Mouse (Mus musculus): Measurements from ENCODE around the gene 1700001L19Rik. TPM values are rescaled to one million over a fixed set of nuclear protein-coding genes. Genes with fewer than 3 reads are reported as not detected.

The 1700001L19Rik gene
- polyA plus RNA-seq, 1 experiment from 2014 or later: 8.7 TPM

GRCm38 (mm10) chr13:68582517-68582780, 14.8 kb upstream of the 1700001L19Rik start:
- Histone ChIP-seq H3K36me3 (peaks cover 35% of the 10 kb centered on the region), H3K27me3 (no peaks in the 10 kb centered on the region), H3K9ac (peak overlapping the region; percentile 71), H3K4me2 (peak overlapping the region; percentile 70), H3K4me3 (peak overlapping the region; percentile 88), H3K9me3 (no peaks in the 10 kb centered on the region), H3K27ac (replicated peaks) (peak overlapping the region; percentile 86), H3K4me1 (replicated peaks) (peaks cover 25% of the 10 kb centered on the region)
- peak; percentile 7; the same call in 1 of the 2 replicates for ATAC-seq (ENCODE audit: low FRiP score, low read depth)
- WGBS: 0% methylated on average over 11 of the region's 11 CpGs

- H3K9ac ChIP-seq: no peak overlapping the region
- no peaks in the 10 kb centered on the region for H3K27me3 ChIP-seq
- WGBS: 91% methylated on average over 11 of the region's 11 CpGs
- H3K4me1 ChIP-seq (replicated peaks): peaks cover 25% of the 10 kb centered on the region
- H3K27ac ChIP-seq (replicated peaks): no peak overlapping the region
- no peak overlapping the region for H3K4me2 ChIP-seq
- no peak overlapping the region for H3K4me3 ChIP-seq
- H3K36me3 ChIP-seq: peaks cover 50% of the 10 kb centered on the region
- no peaks in the 10 kb centered on the region for H3K9me3 ChIP-seq
- ATAC-seq (ENCODE audit: low FRiP score, low read depth): no peak
These were observed 13.3 kb upstream of the 1700001L19Rik start for GRCm38 (mm10) chr13:68583961-68584360.

DNA sequence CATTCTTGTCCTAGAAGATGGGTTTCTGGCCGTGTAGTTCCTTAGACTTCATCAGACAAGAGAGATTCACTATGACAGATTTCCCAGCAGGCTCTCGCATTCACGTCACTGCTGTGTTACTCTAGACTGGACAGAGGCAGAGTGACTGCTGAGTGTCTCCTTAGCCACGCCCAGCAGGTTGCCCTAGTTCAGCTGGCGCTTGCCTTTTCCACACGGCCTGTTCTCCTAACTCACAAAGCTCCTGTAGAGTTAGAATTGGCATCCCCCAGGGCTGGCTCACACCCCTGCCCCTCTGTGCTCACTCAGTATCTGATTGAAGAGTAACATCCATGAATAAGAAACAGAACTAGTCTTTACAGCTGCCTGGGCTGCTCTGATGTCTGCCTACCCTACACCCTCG, 11.8 kb upstream of the 1700001L19Rik start:
- Histone ChIP-seq H3K27me3 (no peaks in the 10 kb centered on the region), H3K9me3 (no peaks in the 10 kb centered on the region), H3K4me2 (no peak overlapping the region), H3K4me1 (replicated peaks) (peaks cover 23% of the 10 kb centered on the region), H3K9ac (no peak overlapping the region), H3K27ac (replicated peaks) (no peak overlapping the region), H3K4me3 (no peak overlapping the region), H3K36me3 (peaks cover 62% of the 10 kb centered on the region)
- WGBS: 78% methylated on average over 7 of the region's 7 CpGs
- ATAC-seq (ENCODE audit: low FRiP score, low read depth): no peak

GRCm38 (mm10) chr13:68588352-68588751, 8.9 kb upstream of the 1700001L19Rik start:
- H3K4me2 ChIP-seq: no peak overlapping the region
- no peaks in the 10 kb centered on the region for H3K9me3 ChIP-seq
- H3K4me3 ChIP-seq: no peak overlapping the region
- H3K9ac ChIP-seq: no peak overlapping the region
- H3K27ac ChIP-seq (replicated peaks): no peak overlapping the region
- H3K4me1 ChIP-seq (replicated peaks): 0 out of 2 replicates have a peak, but pooled peaks cover 4% of the 10 kb centered on the region
- H3K36me3 ChIP-seq: peaks cover 88% of the 10 kb centered on the region
- no peaks in the 10 kb centered on the region for H3K27me3 ChIP-seq
- ATAC-seq (ENCODE audit: low FRiP score, low read depth): no peak

GRCm38 (mm10) chr13:68593797-68594196, 3.4 kb upstream of the 1700001L19Rik start:
- H3K4me3 ChIP-seq: no peak overlapping the region
- no peak overlapping the region for H3K27ac ChIP-seq (replicated peaks)
- no peaks in the 10 kb centered on the region for H3K9me3 ChIP-seq
- no peak overlapping the region for H3K4me2 ChIP-seq
- WGBS: 88% methylated on average over 1 of the region's 1 CpGs
- peaks cover 43% of the 10 kb centered on the region for H3K36me3 ChIP-seq
- no peaks in the 10 kb centered on the region for H3K27me3 ChIP-seq
- ATAC-seq (ENCODE audit: low FRiP score, low read depth): no peak
- peaks cover 7% of the 10 kb centered on the region for H3K4me1 ChIP-seq (replicated peaks)
- H3K9ac ChIP-seq: no peak overlapping the region

DNA sequence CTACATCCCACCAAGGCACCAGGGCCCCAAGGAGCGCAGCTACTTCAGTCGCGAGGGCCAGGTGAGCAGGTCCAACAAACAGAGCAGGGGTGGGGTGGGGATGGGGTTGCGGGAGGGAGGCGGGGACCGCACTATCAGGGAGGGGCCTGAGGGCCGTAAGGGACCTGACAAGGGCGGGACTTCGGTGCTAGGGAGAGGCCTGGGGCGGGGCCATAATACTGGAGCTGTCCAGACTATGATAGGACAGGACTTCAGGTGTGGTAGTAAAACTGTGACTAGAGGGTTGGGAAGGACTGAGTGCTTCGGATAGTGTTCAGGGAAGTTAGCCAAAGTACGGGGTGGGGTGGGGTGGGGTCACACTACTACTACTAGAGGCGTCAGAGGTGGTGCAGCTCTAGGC, 446 bp downstream of the 1700001L19Rik start:
- WGBS: 17% methylated on average over 12 of the region's 13 CpGs
- peak overlapping the region; percentile 60 for H3K4me2 ChIP-seq
- peaks cover 18% of the 10 kb centered on the region for H3K4me1 ChIP-seq (replicated peaks)
- H3K27me3 ChIP-seq: no peaks in the 10 kb centered on the region
- peak overlapping the region; percentile 34 for H3K4me3 ChIP-seq
- peak; percentile 40; the same call in 1 of the 2 replicates for ATAC-seq (ENCODE audit: low FRiP score, low read depth)
- no peaks in the 10 kb centered on the region for H3K9me3 ChIP-seq
- no peak overlapping the region for H3K27ac ChIP-seq (replicated peaks)
- peak overlapping the region; percentile 36; the same call in 1 of the 2 replicates for H3K9ac ChIP-seq
- H3K36me3 ChIP-seq: peaks cover 5% of the 10 kb centered on the region

DNA sequence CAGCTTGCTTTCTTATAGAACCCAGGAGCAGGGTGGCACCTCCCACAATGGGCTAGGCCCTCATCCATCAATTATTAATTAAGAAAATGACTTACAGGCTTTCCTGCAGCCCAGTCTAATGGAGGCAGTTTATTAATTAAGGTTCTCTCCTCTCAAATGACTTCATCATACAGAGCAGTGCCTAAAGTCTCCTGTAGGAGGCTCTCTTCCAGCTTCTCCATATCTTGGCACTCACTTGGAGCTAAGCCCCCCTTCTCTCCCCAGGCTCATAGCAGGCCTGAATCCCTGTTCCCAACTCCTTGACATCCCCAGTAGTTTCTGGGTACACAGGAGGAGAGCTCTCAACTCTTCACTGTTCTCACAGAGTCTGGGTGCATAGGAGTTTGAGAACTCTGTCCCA, 1.7 kb downstream of the 1700001L19Rik start:
- H3K4me2 ChIP-seq: no peak overlapping the region
- ATAC-seq (ENCODE audit: low FRiP score, low read depth): no peak

DNA sequence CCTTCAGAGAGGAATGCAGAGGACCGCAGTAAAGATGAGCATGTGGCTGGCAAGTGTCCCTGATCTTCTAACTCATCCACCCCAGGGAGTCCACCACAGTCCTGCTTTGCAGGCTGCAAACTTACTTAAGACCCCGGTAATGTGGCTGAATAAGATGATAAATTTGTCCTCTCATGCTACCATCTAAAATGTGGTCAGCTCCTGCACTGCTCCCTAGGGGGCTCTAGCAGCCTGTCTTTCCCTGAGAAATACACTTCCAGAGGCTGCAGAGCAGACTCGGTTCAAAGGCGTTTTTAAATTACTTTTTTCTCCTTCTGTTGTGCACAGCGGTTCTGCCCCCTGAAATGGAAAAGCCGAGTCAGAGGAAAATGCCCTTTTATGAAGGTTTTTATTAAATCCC, 4.0 kb downstream of the 1700001L19Rik start:
- no peak overlapping the region for H3K4me3 ChIP-seq
- H3K27me3 ChIP-seq: no peaks in the 10 kb centered on the region
- WGBS: 16% methylated on average over 6 of the region's 6 CpGs
- H3K36me3 ChIP-seq: no peaks in the 10 kb centered on the region
- peak; percentile 28 for ATAC-seq (ENCODE audit: low FRiP score, low read depth)
- peak overlapping the region; percentile 56; the same call in 1 of the 2 replicates for H3K27ac ChIP-seq (replicated peaks)
- no peak overlapping the region for H3K9ac ChIP-seq
- H3K4me1 ChIP-seq (replicated peaks): peaks cover 27% of the 10 kb centered on the region
- no peak overlapping the region for H3K4me2 ChIP-seq
- H3K9me3 ChIP-seq: no peaks in the 10 kb centered on the region

More for the DNA sequence above, 1.7 kb downstream of the 1700001L19Rik start:
- H3K27me3 ChIP-seq: no peaks in the 10 kb centered on the region
- no peak overlapping the region for H3K9ac ChIP-seq
- H3K4me1 ChIP-seq (replicated peaks): peaks cover 18% of the 10 kb centered on the region
- no peak overlapping the region for H3K4me3 ChIP-seq
- H3K36me3 ChIP-seq: no peaks in the 10 kb centered on the region
- no peaks in the 10 kb centered on the region for H3K9me3 ChIP-seq
- no peak overlapping the region for H3K27ac ChIP-seq (replicated peaks)

DNA sequence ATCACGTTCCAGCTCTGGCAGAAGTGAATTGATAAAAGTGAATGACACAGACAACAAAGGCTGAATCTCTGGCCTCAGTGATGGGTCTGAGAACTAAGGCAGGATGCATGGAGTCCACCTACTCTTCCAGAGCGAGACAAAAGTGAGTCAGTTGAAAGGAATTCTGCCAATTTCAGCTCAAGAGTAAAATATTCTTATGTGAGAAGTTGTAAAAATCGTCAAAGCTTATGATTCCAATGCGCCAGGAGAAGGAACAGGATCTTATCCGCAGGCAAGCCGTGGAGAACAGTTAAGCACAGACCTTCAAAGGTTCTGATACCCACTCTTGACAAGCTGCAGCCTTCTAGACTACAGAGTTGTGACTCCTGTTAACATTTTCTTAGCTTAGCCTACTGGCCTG, 5.9 kb downstream of the 1700001L19Rik start:
- H3K9ac ChIP-seq: no peak overlapping the region
- WGBS: 79% methylated on average over 6 of the region's 6 CpGs
- no peaks in the 10 kb centered on the region for H3K9me3 ChIP-seq
- H3K36me3 ChIP-seq: no peaks in the 10 kb centered on the region
- no peak overlapping the region for H3K4me2 ChIP-seq
- no peak overlapping the region for H3K27ac ChIP-seq (replicated peaks)
- H3K27me3 ChIP-seq: no peaks in the 10 kb centered on the region
- ATAC-seq (ENCODE audit: low FRiP score, low read depth): no peak
- H3K4me3 ChIP-seq: no peak overlapping the region
- peaks cover 32% of the 10 kb centered on the region for H3K4me1 ChIP-seq (replicated peaks)

DNA sequence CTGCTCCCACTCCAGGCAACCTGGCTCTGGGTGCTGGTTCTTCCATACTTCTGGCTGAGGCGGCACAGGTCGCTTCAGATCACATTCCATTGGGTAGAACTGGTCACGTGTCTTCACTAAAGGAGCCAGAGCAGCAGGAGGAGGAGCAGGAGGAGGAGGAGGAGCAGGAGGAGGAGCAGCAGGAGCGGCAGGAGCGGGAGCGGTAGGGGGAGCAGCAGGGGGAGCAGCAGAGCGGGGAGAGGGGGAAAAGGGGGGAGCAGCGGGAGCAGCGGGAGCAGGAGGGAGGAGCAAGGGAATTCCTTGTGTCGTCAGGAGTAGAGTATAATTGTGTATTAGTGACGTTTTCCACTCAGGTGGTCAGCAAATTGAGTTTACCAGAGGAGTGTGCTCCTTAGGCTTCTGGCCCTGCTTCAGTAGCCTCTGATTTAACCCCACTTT, 8.5 kb downstream of the 1700001L19Rik start:
- Histone ChIP-seq H3K36me3 (no peaks in the 10 kb centered on the region), H3K4me1 (replicated peaks) (peaks cover 33% of the 10 kb centered on the region), H3K27ac (replicated peaks) (no peak overlapping the region), H3K4me2 (peak overlapping the region; percentile 52), H3K9me3 (no peaks in the 10 kb centered on the region), H3K9ac (no peak overlapping the region), H3K4me3 (peak overlapping the region; percentile 29), H3K27me3 (no peaks in the 10 kb centered on the region)
- WGBS: 6% methylated on average over 7 of the region's 11 CpGs
- ATAC-seq (ENCODE audit: low FRiP score, low read depth): peak; percentile 79

- H3K27me3 ChIP-seq: no peaks in the 10 kb centered on the region
- peak overlapping the region; percentile 33 for H3K4me2 ChIP-seq
- no peaks in the 10 kb centered on the region for H3K9me3 ChIP-seq
- WGBS: 52% methylated on average over 21 of the region's 21 CpGs
- no peak overlapping the region for H3K9ac ChIP-seq
- 0 out of 2 replicates have a peak overlapping the region, but pooled peaks have one; percentile 9 for H3K27ac ChIP-seq (replicated peaks)
- ATAC-seq (ENCODE audit: low FRiP score, low read depth): peak; percentile 57
- H3K36me3 ChIP-seq: no peaks in the 10 kb centered on the region
- peak overlapping the region; percentile 2; the same call in 1 of the 2 replicates for H3K4me3 ChIP-seq
- peaks cover 22% of the 10 kb centered on the region for H3K4me1 ChIP-seq (replicated peaks)
These were observed 10.6 kb downstream of the 1700001L19Rik start for GRCm38 (mm10) chr13:68607652-68608405.

- Histone ChIP-seq H3K36me3 (no peaks in the 10 kb centered on the region), H3K4me1 (replicated peaks) (no peaks in the 10 kb centered on the region), H3K4me2 (no peak overlapping the region), H3K27me3 (no peaks in the 10 kb centered on the region), H3K27ac (replicated peaks) (no peak overlapping the region), H3K9me3 (no peaks in the 10 kb centered on the region), H3K4me3 (no peak overlapping the region), H3K9ac (no peak overlapping the region)
- ATAC-seq (ENCODE audit: low FRiP score, low read depth): peak; percentile 94
- WGBS: 59% methylated on average over 6 of the region's 6 CpGs
These were observed 25.6 kb downstream of the 1700001L19Rik start for GRCm38 (mm10) chr13:68622792-68623191.

GRCm38 (mm10) chr13:68627041-68627440, 29.8 kb downstream of the 1700001L19Rik start:
- Histone ChIP-seq H3K4me3 (no peak overlapping the region), H3K9ac (no peak overlapping the region), H3K36me3 (no peaks in the 10 kb centered on the region), H3K9me3 (no peaks in the 10 kb centered on the region), H3K4me2 (no peak overlapping the region), H3K4me1 (replicated peaks) (no peaks in the 10 kb centered on the region), H3K27ac (replicated peaks) (no peak overlapping the region), H3K27me3 (no peaks in the 10 kb centered on the region)
- no peak for ATAC-seq (ENCODE audit: low FRiP score, low read depth)
- 68% methylated on average over 3 of the region's 3 CpGs for WGBS

Measured in hindbrain, embryonic 15.5 days (tissue).